Mouse (Mus musculus) granulocyte monocyte progenitor cell, adult 5-6 weeks (primary cell): ENCODE measurements around the gene Gtse1. TPM values are rescaled to one million over a fixed set of nuclear protein-coding genes. Genes with fewer than 3 reads are reported as not detected.
"Not testable (repeated sequence)": the region's sequence is repeated elsewhere in the genome, so short reads cannot be mapped to it uniquely, and the experiment has no call there.

Experiments
- ATAC-seq: replicated peaks from 2 replicates; pipeline ENCODE4 v1.8.0; 2016; ENCODE audit warnings: mild to moderate bottlenecking, moderate TSS enrichment, inconsistent platforms; ENCODE audit not compliant: poor library complexity, severe bottlenecking
- total RNA-seq, 2 experiments: library from RNA; stranded (forward) in 1 of 2; stranded (reverse) in 1 of 2; fragments of 200-712, 200-1000 nt in 1 of 2; fragments of >200 nt in 1 of 2; fragmentation: Nextera tagmentation in 1 of 2; gene quantifications; 2 replicates each; pipeline ENCODE4 v1.2.3; 2014 to 2017

The Gtse1 gene
- total RNA-seq, 2 experiments from 2014 or later = 13.6 to 20.0 TPM

GRCm38 (mm10) chr15:85865913-85866312 lies 6.4 kb downstream of the Gtse1 start:
- ATAC-seq = not testable (repeated sequence)

- peak; percentile 91 for ATAC-seq
These were observed 8.2 kb downstream of the Gtse1 start for GRCm38 (mm10) chr15:85867696-85868095.

GRCm38 (mm10) chr15:85877336-85877735 lies 17.8 kb downstream of the Gtse1 start:
- ATAC-seq = no peak

- ATAC-seq = peak; percentile 90
These were observed 19.4 kb downstream of the Gtse1 start, which contains the start of gene Trmu for GRCm38 (mm10) chr15:85878848-85879497. Trmu (plus strand) TSS chr15:85879312.

- peak; percentile 11 for ATAC-seq
These were observed 20.0 kb downstream of the Gtse1 start for GRCm38 (mm10) chr15:85879498-85879895.

- ATAC-seq = no peak
These were observed 26.1 kb downstream of the Gtse1 start for GRCm38 (mm10) chr15:85885606-85886005.

- no peak for ATAC-seq
These were observed 29.7 kb downstream of the Gtse1 start for GRCm38 (mm10) chr15:85889235-85889634.

- ATAC-seq = no peak
These were observed 32.4 kb downstream of the Gtse1 start for GRCm38 (mm10) chr15:85891971-85892370.

GRCm38 (mm10) chr15:85892498-85893118 lies 33.1 kb downstream of the Gtse1 start:
- no peak for ATAC-seq

GRCm38 (mm10) chr15:85893871-85894270 lies 34.3 kb downstream of the Gtse1 start:
- no peak for ATAC-seq

GRCm38 (mm10) chr15:85896284-85896683 lies 36.7 kb downstream of the Gtse1 start:
- peak; percentile 87 for ATAC-seq

- no peak for ATAC-seq
These were observed 37.6 kb downstream of the Gtse1 start for GRCm38 (mm10) chr15:85897113-85897512.

GRCm38 (mm10) chr15:85899396-85899795 lies 39.9 kb downstream of the Gtse1 start:
- ATAC-seq = no peak

- no peak for ATAC-seq
These were observed 40.8 kb downstream of the Gtse1 start for GRCm38 (mm10) chr15:85900318-85900717.

GRCm38 (mm10) chr15:85900801-85901200 lies 41.3 kb downstream of the Gtse1 start:
- ATAC-seq = no peak

- peak; percentile 54 for ATAC-seq
These were observed 43.0 kb downstream of the Gtse1 start for GRCm38 (mm10) chr15:85902505-85902904.

GRCm38 (mm10) chr15:85903826-85904225 lies 44.3 kb downstream of the Gtse1 start:
- ATAC-seq = no peak

- peak; percentile 60 for ATAC-seq
These were observed 49.3 kb downstream of the Gtse1 start for GRCm38 (mm10) chr15:85908660-85909491.

GRCm38 (mm10) chr15:85909492-85909829 lies 49.9 kb downstream of the Gtse1 start:
- peak; percentile 15; the same call in 1 of the 2 replicates for ATAC-seq

GRCm38 (mm10) chr15:85909931-85910330 lies 50.4 kb downstream of the Gtse1 start:
- ATAC-seq = no peak

GRCm38 (mm10) chr15:85913605-85914004 lies 54.1 kb downstream of the Gtse1 start:
- ATAC-seq = peak; percentile 64; the same call in 1 of the 2 replicates
